Mouse (Mus musculus): Measurements from ENCODE around the gene Noc3l.

Noc3l gene

GRCm38 (mm10) chr19:38818766-38819426, at the start of gene Noc3l:
TSS of gene Noc3l (minus strand) at chr19:38819237.
- peak; percentile 91 to 93 for DNase-seq

- no peak for DNase-seq
Measured at GRCm38 (mm10) chr19:38862523-38862922, 43.5 kb upstream of the Noc3l start.

DNA sequence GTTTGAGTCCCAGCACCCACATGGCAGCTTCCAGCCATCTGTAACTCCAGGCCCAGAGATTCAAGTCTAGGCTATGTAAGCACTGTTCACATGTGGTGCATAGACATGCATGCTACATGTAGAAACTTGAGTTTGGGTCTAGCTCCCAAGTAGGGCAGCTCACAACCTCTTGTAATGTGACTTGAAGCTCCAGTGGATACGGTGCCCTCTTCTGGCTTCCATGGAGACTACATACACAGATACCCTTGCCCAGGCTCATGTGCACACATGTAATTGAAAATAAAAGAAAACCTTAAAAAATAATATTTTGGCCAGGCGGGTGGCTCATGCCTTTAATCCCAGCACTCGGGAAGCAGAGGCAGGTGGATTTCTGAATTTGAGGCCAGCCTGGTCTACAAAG, 39.2 kb upstream of the Noc3l start:
- DNase-seq: no peak

GRCm38 (mm10) chr19:38846373-38846772, 27.3 kb upstream of the Noc3l start:
- no peak for DNase-seq

- DNase-seq: no peak
Measured at GRCm38 (mm10) chr19:38844817-38845216, 25.8 kb upstream of the Noc3l start.

DNA sequence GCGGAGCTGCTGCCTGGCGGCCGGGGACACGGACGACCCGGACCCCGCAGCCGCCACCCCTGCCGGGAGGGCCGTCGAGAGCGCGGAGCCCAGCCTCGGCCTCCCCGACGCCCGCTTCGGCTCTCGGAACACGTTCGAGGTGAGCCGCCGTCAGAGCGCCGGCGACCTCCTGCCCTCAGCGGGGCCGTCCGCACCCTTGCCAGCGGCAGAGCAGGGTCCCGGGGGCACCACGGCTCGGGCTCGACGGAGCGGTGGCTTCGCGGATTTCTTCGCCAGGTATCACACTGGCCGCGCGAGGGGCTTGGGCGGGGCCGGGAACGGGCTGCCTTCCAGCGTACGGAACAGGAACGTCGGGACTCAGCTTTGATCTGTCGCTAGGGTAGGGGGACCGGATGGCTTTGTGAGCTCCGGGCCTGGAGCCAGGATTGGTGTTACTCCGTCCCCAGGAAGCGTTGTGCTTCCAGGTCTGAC, 18.2 kb upstream of the Noc3l start:
- DNase-seq: peak; percentile 50 to 73

DNA sequence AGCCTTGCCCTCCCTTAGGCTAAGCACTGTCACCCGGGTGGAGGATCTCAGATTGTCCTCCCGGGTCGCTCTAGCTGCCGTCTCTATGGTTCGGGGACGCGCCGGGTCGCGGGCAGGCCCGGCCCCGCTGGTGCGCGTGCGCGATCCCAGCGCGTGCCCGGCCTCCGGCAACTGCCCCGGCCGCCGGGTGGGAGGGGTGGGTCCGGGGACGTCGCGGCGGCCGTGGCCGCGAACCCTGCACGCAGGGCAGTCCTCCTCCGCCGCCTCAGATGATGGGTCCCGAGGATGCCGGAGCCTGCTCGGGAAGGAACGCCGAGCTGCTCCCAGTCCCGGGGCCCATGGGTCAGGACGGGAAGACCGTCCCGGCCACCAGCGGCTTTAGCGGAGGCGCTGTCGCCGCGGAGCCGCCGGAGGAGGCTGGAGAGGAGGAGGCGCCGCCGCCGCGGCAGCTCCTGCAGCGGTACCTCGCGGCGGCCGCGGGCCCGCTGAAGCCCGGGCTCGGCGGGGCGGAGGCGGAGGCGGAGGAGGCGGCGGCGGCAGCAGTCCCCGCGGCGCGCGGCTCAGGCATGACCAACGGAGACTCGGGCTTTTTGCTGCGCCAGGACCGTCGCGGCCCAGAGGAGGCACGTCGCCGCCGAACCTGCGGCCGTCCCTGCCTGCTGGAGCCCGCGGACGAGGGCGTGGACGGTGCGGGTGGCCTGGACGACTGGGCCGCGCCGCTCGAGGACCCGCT, 17.6 kb upstream of the Noc3l start, which contains the start of gene Tbc1d12:
Gene Tbc1d12, plus strand, starts transcription at position 142 of the 733 bp plus-strand sequence.
- DNase-seq: peak; percentile 89 to 93

- DNase-seq: peak; percentile 2 to 3
Measured at GRCm38 (mm10) chr19:38836084-38836437, 17.0 kb upstream of the Noc3l start.

DNA sequence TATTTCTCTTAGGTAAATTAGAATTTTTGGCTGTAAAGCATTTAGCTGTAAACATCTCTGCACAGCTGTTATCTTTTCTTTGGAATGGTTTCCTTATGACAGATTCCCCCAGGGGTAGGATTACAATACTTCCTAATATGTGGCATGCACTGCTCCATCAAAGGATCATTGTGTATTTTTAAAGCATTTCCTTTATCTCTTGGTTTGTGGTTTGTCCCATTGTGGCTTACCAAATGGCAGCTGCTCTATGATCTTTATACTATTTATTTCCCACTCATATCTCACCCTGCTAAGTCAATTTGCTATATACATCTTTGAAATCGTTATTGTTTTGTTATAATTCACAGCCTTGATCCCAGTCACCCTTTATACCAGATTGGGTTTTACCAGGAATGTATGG, 14.2 kb upstream of the Noc3l start:
- no peak for DNase-seq

- DNase-seq: no peak
Measured at GRCm38 (mm10) chr19:38820186-38820804, 1.3 kb upstream of the Noc3l start.

GRCm38 (mm10) chr19:38819427-38819802, 378 bp upstream of the Noc3l start:
- no peak for DNase-seq

DNA sequence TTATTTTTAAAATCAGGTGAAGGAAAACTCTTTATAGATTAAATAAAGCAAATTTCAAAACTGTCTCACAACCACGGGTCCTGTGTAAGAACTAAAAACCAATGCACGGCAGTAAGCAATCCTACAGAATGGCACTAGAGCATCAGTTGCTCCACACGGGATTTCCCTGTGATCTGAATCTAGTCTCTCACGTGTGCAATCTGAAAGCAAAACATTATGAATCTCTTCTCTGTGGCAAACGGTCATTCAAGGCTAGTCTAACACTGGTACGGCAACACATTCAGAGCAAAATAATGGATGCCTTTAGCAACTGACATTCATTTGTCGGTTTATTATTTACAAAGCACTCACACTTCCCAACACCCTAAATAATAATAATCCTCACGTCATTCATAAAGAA, 846 bp downstream of the Noc3l start:
- no peak for DNase-seq

GRCm38 (mm10) chr19:38798801-38799200, 20.2 kb downstream of the Noc3l start:
- DNase-seq: no peak

- no peak for DNase-seq
Measured at GRCm38 (mm10) chr19:38798291-38798690, 20.7 kb downstream of the Noc3l start.

DNA sequence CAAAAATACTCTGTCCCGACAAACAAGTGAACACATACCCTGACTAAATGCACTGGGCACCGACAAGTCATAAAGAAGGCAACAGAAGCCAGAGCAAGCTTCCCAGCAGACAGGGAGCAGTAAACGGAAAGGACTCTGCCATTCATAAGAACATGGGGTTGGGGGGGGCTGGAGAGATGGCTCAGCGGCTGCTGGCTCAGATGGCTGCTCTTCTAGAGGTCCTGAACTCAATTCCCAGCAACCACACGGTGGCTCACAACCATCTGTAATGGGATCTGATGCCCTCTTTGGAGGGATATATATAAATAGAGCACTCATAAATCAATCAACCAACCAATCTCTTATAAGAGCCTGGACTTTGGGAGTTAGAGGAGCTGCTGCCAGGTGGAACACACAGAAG, 22.5 kb downstream of the Noc3l start:
- no peak for DNase-seq

- no peak for DNase-seq
Measured at GRCm38 (mm10) chr19:38793563-38794045, 25.4 kb downstream of the Noc3l start.

GRCm38 (mm10) chr19:38787756-38788155, 31.3 kb downstream of the Noc3l start:
- no peak for DNase-seq

- no peak for DNase-seq
Measured at GRCm38 (mm10) chr19:38783542-38783941, 35.5 kb downstream of the Noc3l start.

- no peak for DNase-seq
Measured at GRCm38 (mm10) chr19:38778805-38779204, 40.2 kb downstream of the Noc3l start.

GRCm38 (mm10) chr19:38775548-38775947, 43.5 kb downstream of the Noc3l start:
- peak in 1 of 2 experiments; percentile 15 for DNase-seq

DNA sequence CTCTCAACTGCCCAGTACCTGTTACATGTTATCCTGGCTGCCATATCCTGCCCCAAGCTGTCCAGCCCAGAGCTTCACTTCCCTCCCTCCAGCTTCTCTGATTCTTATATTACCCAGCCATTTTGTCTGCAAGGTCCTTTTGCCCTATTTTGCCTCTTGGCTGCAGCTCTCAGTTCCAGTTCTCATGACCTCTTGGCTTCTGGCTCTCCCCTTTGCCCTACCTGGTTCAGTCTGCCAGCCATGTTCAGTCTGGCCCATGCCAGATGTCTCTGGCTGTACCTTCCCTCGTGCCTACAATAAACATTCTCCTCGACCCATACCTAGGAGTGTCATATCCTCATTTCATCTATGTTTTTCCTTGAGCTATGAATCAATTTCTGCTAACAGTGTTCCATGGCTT, 52.7 kb downstream of the Noc3l start:
- DNase-seq: no peak

GRCm38 (mm10) chr19:38760441-38760840, 58.6 kb downstream of the Noc3l start:
- no peak for DNase-seq

- DNase-seq: no peak
Measured at GRCm38 (mm10) chr19:38758685-38759472, 60.2 kb downstream of the Noc3l start.
